Mouse (Mus musculus) thymus, postnatal 10 days (tissue): ENCODE results near the gene Krt28.

Experiments
- DNase-seq, 2 experiments: peaks; one replicate each; pipeline ENCODE4 v3.0.0; 2021; ENCODE audit warnings: low spot score in 2 of 2

Gene Krt28

DNA sequence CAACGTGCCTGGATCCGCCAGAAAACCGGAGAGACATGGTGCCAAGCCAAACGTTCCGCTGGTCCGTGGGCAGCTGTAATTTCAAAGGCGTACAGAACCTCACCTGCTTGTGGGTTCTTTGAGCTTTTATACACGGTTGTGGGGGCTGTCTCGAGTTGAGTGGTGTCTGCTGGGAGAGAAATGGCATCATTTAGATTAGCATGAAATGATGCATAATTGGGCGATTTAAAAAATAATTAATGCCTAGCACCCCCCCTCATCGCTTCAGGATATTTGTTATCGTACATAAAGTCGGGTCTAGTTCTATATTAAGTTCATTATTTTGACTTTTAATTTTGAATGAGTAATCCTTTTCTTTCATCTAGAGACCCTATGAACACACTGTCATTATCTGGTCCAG lies at the start of gene Krt28:
Gene Krt28, minus strand, starts transcription at position 101 of the 400 bp plus-strand sequence.
- DNase-seq = no peak

DNA sequence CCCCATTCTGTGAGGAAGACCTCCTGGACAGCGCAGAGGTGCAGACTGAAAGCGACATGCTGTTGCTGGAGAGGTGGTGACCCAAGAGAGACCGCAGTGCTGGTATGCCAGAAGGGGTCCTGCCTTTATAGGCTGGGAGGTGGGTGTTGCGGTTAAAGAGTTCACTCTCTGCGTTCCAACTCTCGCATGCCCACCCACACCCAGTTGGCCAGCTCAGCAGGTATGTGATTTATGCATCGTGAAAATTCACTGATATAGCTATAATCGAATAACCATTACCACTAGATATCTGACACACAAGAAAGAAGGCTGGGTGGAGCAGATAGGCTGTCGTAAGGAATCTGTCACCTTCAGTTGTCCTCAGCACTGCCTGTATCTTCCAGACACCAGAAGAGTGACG lies 47.5 kb upstream of the Krt28 start, which contains the start of gene Krt12:
Gene Krt12, minus strand, starts transcription at position 101 of the 400 bp plus-strand sequence.
- DNase-seq = no peak

DNA sequence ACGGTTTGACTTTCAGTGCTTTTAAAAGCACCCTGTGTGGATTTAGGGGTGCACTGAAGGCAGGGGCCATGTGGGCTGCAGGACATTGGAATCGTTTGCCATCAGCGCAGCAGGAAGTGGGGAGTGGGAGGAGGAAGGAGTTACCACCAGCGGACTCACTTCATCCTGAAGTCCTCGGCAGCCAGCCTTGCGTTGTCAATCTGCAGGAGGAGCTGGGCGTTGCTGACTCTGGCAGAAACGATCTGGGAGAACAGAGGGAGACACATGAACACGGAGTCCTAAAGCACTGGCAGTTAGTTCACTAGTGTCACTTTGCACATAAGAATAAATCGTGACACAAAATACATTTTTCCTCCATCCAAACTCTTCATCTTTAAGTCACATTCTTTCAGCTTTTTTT lies 45.9 kb upstream of the Krt28 start:
- no peak for DNase-seq

DNA sequence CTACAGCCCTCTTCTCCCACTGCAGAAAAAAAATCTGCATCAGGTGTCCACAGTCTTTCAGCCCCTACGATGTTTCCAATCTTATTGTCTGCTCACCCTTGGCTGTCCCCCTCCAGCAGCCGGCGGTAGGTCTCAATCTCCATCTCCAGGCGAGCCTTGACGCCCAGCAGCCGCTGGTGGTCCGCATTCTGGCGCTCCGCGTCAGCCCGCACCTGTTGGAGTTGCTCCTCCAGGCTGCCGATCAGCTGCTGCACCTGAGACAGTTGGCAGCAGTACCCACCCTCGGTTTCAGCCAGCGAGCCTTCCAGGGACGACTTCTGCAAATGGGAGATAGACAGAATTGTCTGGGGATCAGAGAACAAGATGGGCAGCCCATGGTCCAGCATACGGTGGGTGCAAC lies 43.1 kb upstream of the Krt28 start:
- no peak for DNase-seq

DNA sequence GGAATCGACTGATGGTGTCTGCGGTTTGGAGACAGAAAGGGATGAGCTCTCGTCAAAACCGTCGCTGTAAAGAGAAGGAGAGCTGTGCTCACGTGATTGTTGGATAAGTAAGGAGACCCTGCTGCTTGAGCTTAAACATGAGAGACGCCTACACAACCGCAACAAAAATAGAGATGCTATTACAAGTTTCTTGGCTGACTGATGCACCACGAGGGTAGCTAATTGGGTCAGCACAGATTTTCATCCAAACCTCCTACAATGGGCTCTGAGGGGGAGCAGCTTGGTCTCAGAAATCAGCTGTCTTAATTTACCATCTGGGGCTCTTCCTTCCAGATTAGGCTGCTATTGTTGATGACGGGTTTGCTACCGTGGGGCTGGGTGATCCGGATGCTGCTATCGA lies 42.2 kb upstream of the Krt28 start:
- DNase-seq = no peak

DNA sequence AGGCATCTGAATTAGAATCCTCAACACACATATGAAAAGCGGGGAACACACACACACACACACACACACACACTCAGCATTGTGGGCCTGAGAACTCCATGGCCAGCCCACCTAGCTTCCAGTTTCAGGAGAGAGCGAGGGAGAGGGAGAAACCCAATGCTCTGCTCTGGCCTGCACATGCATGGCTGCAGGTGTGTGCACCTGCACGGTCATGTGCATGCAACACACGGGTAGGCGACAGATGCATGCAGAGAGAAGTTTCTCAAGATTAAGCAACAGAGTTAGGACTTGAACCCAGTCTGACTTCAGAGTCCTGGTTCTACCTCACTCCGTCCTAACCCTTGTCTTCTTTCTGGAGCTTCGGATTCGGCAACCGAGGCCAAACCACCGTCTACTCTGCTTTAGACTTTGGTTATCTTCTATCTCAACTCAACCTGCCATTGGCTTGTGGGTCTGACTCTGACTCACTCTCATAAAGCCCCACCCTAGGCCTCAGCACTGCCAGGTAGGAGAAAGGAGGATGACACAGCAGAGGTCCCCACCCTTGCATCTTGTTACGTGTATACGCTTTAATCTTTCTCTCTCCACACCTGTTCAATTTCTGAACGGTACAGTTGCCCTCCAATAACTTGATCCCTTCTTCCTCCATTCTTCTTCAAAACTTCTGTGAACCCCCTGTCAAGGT lies 39.9 kb upstream of the Krt28 start:
- DNase-seq = no peak

DNA sequence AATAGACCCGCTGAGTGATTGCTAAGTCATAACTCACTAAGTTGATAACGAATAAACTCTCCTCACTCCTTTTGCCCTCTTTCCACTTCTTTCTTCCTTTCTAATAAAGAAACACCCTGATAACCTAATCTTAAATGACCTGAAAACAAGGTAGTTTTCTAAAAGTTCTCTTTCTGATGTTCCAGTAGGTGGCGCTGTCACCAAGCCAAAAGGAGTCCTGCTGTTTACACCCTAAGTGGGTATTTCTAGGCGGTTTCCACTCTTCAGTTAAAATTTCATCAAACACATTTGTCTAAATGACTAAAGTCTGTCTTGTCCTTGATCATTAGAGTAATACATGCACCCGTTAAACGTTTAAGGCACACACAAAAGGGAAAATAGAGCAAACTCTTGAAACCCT lies 38.5 kb upstream of the Krt28 start:
- peak in 1 of 2 experiments; percentile 23 for DNase-seq

DNA sequence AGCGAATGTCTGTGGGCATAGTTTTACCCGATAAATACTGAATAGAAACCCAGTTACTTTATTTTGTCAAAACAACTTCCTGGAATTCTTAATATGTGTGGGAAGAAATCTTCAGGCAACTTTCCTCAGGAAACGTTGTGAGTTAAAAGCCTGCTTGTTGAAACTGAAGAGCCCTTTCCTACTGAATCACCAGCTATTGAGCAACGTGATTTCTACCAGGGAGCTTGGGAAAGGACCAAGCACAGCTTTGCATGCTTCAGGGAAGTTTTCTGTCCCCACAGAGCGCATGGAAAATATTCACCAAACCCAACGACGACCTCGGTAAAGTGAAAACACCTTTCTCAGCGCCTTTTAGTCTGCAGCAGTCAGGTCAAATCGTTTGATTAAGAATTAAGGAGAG lies 31.5 kb upstream of the Krt28 start:
- no peak for DNase-seq

DNA sequence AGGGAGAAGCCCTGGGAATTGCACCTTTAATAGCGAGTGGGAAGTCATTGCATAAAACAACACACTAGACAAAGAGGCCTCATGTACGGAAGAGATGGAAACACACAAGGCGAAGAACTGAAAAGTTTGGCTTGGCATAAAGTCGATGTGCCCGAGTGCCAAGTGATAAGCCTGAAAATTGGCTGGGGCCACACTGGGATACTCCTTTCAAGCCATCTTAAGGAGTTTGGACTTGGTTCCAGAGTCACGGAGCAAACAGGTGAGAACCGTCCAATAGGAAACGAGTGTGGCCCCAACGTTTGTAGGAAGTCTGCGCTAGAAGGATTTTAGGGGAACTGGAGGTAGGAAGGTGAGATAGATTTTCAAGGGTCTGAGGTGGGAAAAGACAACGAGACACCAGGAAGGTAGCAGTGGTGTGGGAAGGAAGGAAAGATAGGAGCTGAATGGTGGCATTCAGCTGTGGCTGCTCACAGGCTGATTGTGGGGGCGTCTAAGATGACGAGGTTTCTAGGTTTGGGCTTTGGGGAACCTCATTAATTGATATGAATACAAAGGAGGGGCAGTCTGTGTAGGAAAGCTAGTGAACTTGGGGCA lies 25.4 kb upstream of the Krt28 start:
- DNase-seq = no peak

DNA sequence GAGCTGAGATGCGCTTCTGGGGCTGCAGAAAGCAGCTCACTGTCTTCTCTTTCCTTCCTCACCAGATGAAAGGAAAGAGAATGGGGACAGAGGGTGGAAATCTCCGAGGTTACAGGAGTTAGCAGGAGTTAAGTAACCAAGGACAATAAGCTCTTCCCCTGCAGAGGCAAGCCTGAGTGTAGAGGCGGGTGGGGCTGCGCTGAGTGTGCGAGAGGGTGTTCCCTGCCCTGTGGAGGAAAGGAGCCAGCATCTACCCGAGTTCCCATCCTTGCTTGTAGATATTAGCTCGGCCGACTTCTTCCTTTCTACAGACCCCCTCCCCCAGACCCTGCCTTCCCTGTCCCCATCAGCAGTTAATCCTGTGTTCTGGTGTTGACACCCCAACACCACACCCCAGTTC lies 24.1 kb upstream of the Krt28 start:
- no peak for DNase-seq

DNA sequence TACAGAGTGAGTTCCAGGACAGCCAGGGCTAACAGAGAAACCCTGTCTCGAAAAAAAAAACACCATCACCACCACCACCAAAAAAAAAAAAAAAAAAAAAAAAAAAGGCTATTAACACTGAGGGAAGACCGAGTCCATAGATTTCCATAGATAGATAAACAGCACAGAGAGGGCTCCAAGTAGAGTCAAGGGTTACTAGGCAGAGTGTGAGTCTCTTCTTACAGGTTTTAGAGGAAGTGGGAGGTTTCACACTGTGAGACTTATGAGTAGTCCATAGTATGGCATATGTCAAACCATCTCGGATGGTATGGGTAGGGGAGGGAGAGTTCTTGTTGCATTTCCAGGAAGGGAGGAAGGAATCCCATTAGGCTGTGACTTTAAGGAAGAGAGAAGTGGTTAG lies 23.4 kb upstream of the Krt28 start:
- no peak for DNase-seq

DNA sequence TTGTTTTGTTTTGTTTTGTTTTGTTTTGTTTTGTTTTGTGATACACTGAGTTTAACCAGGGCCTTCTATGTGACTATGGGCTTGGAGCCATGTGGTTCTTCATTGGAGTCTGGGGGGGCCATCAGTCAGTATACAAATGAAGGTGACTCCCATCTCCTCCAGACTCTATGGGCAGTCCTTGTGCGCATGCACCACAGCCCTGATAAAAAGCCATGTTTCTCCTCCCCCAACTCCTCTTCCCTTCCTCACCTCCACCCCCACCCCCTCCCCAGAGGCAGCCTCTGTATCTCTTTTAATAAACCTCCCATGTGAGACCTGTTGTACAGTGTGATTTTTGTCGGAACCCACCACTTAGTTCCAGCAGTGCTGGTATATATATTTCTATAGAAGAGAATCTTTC lies 22.0 kb upstream of the Krt28 start:
- DNase-seq = no peak

DNA sequence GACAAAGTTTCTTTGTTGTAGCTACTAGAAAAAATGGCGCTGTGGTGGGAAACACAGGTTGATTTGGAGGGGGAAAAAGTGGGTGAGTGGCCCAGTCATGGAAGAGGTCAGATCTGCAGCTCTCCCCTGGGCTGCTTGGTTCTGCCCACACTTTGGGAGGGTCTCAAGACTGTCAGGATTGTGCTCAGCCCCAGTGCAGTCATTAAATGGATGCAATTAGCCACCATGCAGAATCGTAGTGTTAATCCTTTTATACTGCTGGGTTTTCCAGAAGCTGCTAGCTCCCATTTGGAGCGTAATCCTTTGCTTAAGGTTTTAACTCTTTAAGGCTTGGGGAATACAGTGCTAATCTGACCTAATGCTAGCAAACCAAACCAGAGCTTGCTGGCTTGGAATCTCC lies 21.3 kb upstream of the Krt28 start:
- no peak for DNase-seq

DNA sequence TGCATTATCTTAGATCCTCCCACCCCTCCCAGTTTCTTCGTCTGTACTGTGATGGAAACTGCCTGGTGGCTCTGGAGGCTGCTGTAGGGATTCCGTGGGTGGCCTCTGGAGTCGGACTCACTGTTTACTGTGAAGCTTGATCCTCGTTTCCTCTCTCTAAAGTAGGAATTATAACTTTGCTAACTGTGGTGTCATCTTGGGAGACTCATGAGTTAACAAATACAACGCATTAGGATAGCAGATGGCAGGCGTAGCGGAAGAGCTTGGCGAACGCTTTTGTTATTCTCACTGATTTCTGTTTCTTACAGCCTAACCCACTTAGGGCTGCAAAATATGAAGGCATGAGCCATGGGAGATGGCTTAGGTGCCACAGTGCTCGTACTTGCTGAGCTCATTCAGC lies 17.8 kb upstream of the Krt28 start:
- no peak for DNase-seq

DNA sequence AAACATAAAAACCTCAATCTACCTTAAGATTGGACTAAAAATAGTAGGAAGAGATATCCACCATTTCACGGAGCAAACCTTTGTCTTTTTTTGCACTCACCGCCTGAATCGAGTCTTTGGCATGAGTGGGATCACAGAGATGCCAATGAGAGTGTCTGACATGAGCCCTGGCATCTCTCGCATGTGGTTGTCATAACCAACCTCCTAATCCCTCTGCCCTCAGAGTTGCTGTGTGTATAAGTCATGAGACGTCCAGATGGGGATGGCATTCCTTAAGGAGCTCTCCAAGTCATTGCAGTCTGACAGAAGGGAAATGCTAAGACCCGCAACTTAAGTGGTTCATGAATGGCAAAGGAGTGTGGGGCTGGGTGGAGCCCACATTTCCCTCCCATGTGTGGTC lies 16.7 kb upstream of the Krt28 start:
- no peak for DNase-seq

DNA sequence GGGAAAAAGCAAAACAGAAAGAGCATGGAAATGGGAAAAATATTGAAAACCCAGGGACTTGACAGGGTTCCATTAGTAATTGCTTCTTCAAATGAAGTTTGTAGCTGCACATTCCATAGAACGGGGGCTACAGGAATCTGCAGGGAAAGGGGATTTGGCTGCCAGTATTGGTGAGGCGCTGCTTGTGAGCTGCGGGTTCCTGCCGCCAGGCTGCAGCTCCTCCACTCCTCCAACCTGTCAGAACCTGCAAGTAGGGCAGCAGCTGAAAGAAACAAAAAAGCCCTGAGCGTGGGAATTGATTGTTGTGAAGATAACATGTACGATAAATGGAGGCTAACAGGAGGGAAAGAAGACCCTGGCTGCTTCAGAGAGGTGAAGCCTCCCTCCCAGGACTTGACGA lies 16.2 kb upstream of the Krt28 start:
- no peak for DNase-seq

DNA sequence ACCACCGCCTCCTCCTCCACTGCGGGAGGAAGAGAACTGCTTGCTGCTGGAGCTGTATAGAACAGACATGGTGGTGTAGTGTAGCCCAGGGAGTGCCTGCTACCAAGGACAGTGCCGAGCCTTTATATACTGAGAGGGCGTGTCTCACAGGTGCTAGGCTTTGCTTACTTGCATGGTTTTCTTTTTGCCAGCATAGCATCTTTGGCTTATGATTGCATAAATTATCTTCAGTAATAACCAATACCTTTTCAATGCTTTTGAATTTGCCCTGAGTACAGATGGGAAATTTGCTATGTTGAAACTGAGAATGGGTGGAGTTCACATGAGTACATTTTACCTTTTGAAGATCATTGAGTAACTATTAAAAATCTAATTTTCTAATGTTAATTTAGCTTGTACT lies 14.6 kb upstream of the Krt28 start, which contains the start of gene Krt10:
Gene Krt10, minus strand, starts transcription at position 101 of the 400 bp plus-strand sequence.
- DNase-seq = no peak

DNA sequence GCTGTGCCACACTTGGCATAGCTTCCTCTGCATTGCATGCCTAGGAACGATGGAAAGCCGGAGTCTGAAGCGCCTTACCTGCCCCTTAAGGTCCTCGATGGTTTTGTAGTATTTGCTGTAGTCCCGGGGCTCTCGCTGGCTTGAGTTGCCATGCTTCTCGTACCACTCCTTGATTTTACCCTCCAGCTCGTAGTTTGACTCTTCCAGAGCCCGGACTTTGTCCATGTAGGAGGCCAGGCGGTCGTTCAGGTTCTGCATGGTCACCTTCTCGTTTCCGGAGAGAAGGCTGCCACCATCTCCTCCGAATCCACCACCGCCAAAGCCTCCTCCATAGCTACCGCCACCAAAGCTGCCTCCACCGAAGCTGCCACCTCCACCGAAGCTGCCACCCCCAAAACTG lies 14.0 kb upstream of the Krt28 start:
- DNase-seq = no peak

DNA sequence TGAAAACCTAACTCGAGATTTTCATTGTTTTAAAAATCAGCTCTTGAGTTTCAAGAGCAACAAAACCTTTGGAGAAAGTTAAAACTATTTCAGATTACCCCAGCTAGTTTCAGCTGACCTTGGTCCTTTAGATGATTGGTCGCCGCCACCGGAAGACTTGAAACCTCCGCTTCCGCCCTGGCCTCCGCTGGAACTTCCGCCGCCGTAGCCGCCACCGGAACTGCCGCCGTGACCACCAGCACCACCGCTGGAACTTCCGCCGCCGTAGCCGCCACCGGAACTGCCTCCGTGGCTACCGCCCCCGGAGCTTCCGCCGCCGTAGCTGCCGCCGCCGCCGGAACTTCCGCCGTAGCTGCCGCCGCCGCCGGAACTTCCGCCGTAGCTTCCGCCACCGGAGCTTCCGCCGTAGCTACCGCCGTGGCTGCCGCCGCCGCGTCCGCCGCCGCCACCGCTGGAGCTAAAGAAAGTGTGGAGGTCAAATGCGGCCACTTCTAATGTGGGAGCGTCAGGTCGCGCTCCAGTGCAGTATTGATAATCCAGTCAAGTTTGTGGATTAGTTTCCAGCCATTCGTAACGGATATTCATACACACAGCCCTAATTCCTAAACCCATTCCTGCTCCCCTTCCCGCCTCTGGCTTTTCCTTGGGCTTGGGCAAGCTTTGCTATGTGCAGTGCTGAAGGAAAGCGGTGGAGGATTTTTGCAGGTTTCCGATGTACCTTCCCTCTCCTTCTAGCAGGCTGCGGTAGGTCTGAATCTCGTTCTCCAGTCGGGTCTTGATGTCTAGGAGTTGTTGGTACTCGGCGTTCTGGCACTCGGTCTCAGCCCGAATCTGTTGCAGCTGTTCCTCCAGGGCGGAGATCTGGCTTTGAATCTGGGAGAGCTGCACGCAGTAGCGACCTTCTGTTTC lies 11.4 kb upstream of the Krt28 start:
- peak; percentile 64 to 66 for DNase-seq

DNA sequence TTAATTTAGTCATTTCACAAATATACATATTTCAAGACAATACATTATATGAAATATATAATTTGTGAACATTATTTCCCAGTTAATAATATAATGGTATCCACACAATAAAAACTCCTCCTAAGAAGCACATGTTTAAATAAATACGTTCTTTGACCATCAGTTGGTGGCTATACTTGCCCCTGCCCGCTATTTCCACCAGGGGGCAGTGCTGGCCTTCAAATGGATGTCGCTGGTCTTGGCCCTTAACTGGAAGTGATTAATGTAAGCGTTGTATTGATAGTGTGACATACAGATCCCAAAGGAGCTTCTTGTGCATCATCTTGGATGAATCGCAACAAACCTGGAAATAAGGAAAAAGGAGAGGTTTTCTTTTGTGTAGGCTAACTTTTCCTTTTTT lies 4.9 kb upstream of the Krt28 start:
- DNase-seq = peak; percentile 24 to 75

DNA sequence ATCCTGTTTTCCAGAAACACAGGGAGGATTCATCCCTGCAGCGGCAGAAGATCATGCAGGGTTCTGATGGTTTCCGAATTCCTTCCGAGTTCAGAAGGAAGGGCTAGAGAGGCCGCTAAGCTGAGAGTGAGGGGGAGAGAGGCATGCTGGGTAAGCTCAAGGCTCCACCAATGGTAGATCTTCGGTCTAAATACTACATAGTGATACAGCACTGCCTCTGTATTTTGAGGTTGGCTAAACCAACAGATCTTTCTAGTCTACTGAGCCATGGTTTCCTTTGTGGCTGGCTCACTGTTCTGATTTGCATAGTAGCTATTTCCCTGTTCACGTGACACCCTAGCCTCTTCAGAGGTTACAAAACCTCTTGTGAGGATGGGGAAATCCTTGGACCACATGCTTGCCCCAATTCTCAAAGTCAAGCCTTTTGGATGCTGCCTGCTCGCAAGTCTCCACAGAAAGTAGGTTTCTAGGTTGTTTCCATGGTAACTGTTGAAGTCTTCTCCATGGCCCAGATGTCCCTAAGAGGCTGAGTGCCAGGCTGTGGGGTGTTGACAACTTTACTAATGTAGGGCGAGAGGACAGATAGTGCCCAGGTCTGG lies 4.8 kb downstream of the Krt28 start:
- DNase-seq = peak; percentile 19 to 29

DNA sequence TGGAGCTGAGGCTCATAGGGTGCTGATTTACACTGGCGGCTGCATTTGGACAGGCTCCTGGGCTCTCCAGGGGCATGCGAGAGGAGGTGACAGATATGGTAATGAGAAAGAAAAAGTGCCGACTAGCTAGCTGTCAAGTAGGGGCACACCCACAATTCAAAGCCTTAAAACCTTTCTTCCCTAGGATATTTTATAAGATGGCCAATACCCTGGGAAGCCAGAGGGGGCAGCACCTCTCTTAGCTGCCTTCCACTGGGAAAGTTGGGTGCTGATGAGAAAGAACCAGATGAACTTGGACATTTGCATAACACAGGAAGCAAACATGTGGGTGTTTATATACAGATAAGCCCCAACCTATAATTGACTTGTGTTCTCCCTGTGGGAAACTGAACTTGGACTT lies 5.5 kb downstream of the Krt28 start:
- no peak for DNase-seq
